Mouse (Mus musculus) ES-Bruce4 (cell line): Measurements from ENCODE around the gene Harbi1. TPM values are rescaled to one million over a fixed set of nuclear protein-coding genes. Genes with fewer than 3 reads are reported as not detected.
A peak's percentile ranks its signal among the peaks of the same experiment; 100 is the strongest.
"Not testable (repeated sequence)": the region's sequence is repeated elsewhere in the genome, so short reads cannot be mapped to it uniquely, and the experiment has no call there.

ENCODE experiments used
- H3K27ac ChIP-seq: 2 replicates; pipeline ENCODE4 v1.5.1; 2012; ENCODE audit warnings: low read length, inconsistent platforms; ENCODE audit not compliant: insufficient read depth
- H3K27me3 ChIP-seq: 2 replicates; pipeline ENCODE4 v1.6.1; 2012; ENCODE audit warnings: mild to moderate bottlenecking, low read length, inconsistent platforms; ENCODE audit not compliant: control insufficient read depth, poor library complexity, insufficient read depth, severe bottlenecking
- H3K36me3 ChIP-seq: 2 replicates; pipeline ENCODE4 v1.6.1; 2012; ENCODE audit warnings: inconsistent platforms, mild to moderate bottlenecking, low read length, moderate library complexity; ENCODE audit not compliant: control insufficient read depth, poor library complexity, insufficient read depth, severe bottlenecking
- H3K4me1 ChIP-seq: one replicate; pipeline ENCODE4 v1.8.1; 2011; ENCODE audit warnings: low read length; ENCODE audit not compliant: control insufficient read depth, insufficient read depth
- H3K4me3 ChIP-seq: 2 replicates; pipeline ENCODE4 v1.5.1; 2011; ENCODE audit warnings: low read depth, mild to moderate bottlenecking, low read length
- H3K9ac ChIP-seq: 2 replicates; pipeline ENCODE4 v1.6.1; 2012; ENCODE audit warnings: low read depth, mild to moderate bottlenecking, inconsistent platforms; ENCODE audit not compliant: poor library complexity, severe bottlenecking
- H3K9me3 ChIP-seq: replicated peaks from 2 replicates; pipeline ENCODE4 v1.6.1; 2012; ENCODE audit warnings: mild to moderate bottlenecking, low read length, inconsistent platforms; ENCODE audit not compliant: control insufficient read depth, poor library complexity, insufficient read depth, severe bottlenecking
- CTCF ChIP-seq: IDR thresholded peaks from one replicate; pipeline ENCODE4 v1.8.1; 2011; ENCODE audit warnings: low read depth, low read length
- EP300 ChIP-seq: IDR thresholded peaks from 2 replicates; pipeline ENCODE4 v1.6.1; 2011; ENCODE audit warnings: low read depth, low read length; ENCODE audit not compliant: insufficient read depth
- POLR2A ChIP-seq: IDR thresholded peaks from one replicate; pipeline ENCODE4 v1.8.1; 2011; ENCODE audit warnings: low read length; ENCODE audit not compliant: insufficient read depth
- polyA plus RNA-seq: library from polyadenylated mRNA; stranded (reverse); fragments of >200 nt; gene quantifications from 2 replicates; pipeline ENCODE4 v1.2.4, GENCODE M21; 2011; ENCODE audit warnings: low read depth; ENCODE audit not compliant: missing spikeins, insufficient read depth, insufficient read length

The Harbi1 gene
- polyA plus RNA-seq, 1 experiment: 22.4 TPM

- no peak for TF ChIP-seq CTCF
- no peak for TF ChIP-seq POLR2A
- no peak for TF ChIP-seq EP300
- H3K4me3 ChIP-seq: no peak overlapping the region
- no peaks in the 10 kb centered on the region for H3K4me1 ChIP-seq
These were observed 12.7 kb downstream of the Harbi1 start for GRCm38 (mm10) chr2:91723382-91723781.

GRCm38 (mm10) chr2:91723951-91724350 lies 13.3 kb downstream of the Harbi1 start:
- no peaks in the 10 kb centered on the region for H3K27me3 ChIP-seq
- H3K4me3 ChIP-seq: no peak overlapping the region
- no peak overlapping the region for H3K9ac ChIP-seq
- H3K36me3 ChIP-seq: 0 out of 2 replicates have a peak, but pooled peaks cover 2% of the 10 kb centered on the region
- H3K9me3 ChIP-seq: no peaks in the 10 kb centered on the region
- no peak overlapping the region for H3K27ac ChIP-seq
- TF ChIP-seq CTCF (no peak), POLR2A (no peak), EP300 (no peak)
- peaks cover under 1% of the 10 kb centered on the region for H3K4me1 ChIP-seq

More at GRCm38 (mm10) chr2:91723382-91723781, 12.7 kb downstream of the Harbi1 start:
- Histone ChIP-seq H3K27ac (no peak overlapping the region), H3K27me3 (no peaks in the 10 kb centered on the region), H3K9me3 (no peaks in the 10 kb centered on the region), H3K9ac (no peak overlapping the region), H3K36me3 (peaks cover 4% of the 10 kb centered on the region; the same call in 1 of the 2 replicates)

- 0 out of 2 replicates have a peak, but pooled peaks cover 2% of the 10 kb centered on the region for H3K36me3 ChIP-seq
- H3K9ac ChIP-seq: no peak overlapping the region
- H3K27me3 ChIP-seq: no peaks in the 10 kb centered on the region
- TF ChIP-seq CTCF: no peak
- no peak for TF ChIP-seq EP300
- no peak for TF ChIP-seq POLR2A
- no peak overlapping the region for H3K27ac ChIP-seq
- no peak overlapping the region for H3K4me3 ChIP-seq
- H3K9me3 ChIP-seq: no peaks in the 10 kb centered on the region
- peaks cover 1% of the 10 kb centered on the region for H3K4me1 ChIP-seq
These were observed 14.1 kb downstream of the Harbi1 start for GRCm38 (mm10) chr2:91724716-91725115.

- H3K27me3 ChIP-seq: not testable (repeated sequence)
These were observed 14.8 kb downstream of the Harbi1 start for GRCm38 (mm10) chr2:91725476-91725875.

GRCm38 (mm10) chr2:91727011-91727410 lies 16.4 kb downstream of the Harbi1 start:
- Histone ChIP-seq H3K4me1 (peaks cover 1% of the 10 kb centered on the region), H3K4me3 (no peak overlapping the region), H3K36me3 (no peaks in the 10 kb centered on the region), H3K27me3 (no peaks in the 10 kb centered on the region), H3K9ac (no peak overlapping the region), H3K9me3 (no peaks in the 10 kb centered on the region), H3K27ac (no peak overlapping the region)
- TF ChIP-seq POLR2A (no peak), CTCF (no peak), EP300 (no peak)

More at GRCm38 (mm10) chr2:91725476-91725875, 14.8 kb downstream of the Harbi1 start:
- H3K4me3 ChIP-seq, H3K9ac ChIP-seq, H3K27ac ChIP-seq, H3K9me3 ChIP-seq, H3K4me1 ChIP-seq, H3K36me3 ChIP-seq: not testable (repeated sequence)

- peaks cover 1% of the 10 kb centered on the region for H3K4me1 ChIP-seq
These were observed 18.9 kb downstream of the Harbi1 start for GRCm38 (mm10) chr2:91729571-91729970.

More at GRCm38 (mm10) chr2:91729571-91729970, 18.9 kb downstream of the Harbi1 start:
- Histone ChIP-seq H3K4me3 (0 out of 2 replicates have a peak overlapping the region, but pooled peaks have one; percentile 100), H3K9me3 (no peaks in the 10 kb centered on the region), H3K9ac (peak overlapping the region; percentile 96), H3K36me3 (no peaks in the 10 kb centered on the region), H3K27me3 (no peaks in the 10 kb centered on the region), H3K27ac (peak overlapping the region; percentile 33; the same call in 1 of the 2 replicates)
- TF ChIP-seq EP300 (no peak), POLR2A (no peak), CTCF (no peak)
